Mouse (Mus musculus): Measurements from ENCODE around the gene Tdp1. TPM values are rescaled to one million over a fixed set of nuclear protein-coding genes. Genes with fewer than 3 reads are reported as not detected.

The Tdp1 gene
- total and polyA plus RNA-seq, 2 experiments = 3.7 to 4.6 TPM

- WGBS = 98% methylated on average over 1 of the region's 1 CpGs
- H3K79me2 ChIP-seq (ENCODE audit: control insufficient read depth, insufficient read depth, low read length) = no peaks in the 10 kb centered on the region
- no peaks in the 10 kb centered on the region for H3K27me3 ChIP-seq (ENCODE audit: control insufficient read depth, insufficient read depth, low read length)
- TF ChIP-seq POLR2A (IDR thresholded peaks at IDR 0.05; ENCODE audit: extremely low read depth, insufficient read depth, low read length) (no peak), CTCF (IDR thresholded peaks at IDR 0.05; ENCODE audit: low read depth, low read length) (no peak)
- H3K9ac ChIP-seq (ENCODE audit: low read depth, low read length) = no peak overlapping the region
- no peak overlapping the region for H3K4me3 ChIP-seq (ENCODE audit: insufficient read depth, low read depth, low read length)
- H3K4me1 ChIP-seq (ENCODE audit: control insufficient read depth, insufficient read depth, low read length) = no peaks in the 10 kb centered on the region
- DNase-seq (ENCODE audit: extremely low read depth, low read depth, low spot score) = no peak
- H3K36me3 ChIP-seq (ENCODE audit: control insufficient read depth, insufficient read depth, low read length) = no peaks in the 10 kb centered on the region
- H3K27ac ChIP-seq (replicated peaks; ENCODE audit: insufficient read depth, low read depth, low read length) = no peak overlapping the region
Observed at GRCm38 (mm10) chr12:99929160-99929559, 44.8 kb downstream of the Tdp1 start.

GRCm38 (mm10) chr12:99932245-99932644, 47.9 kb downstream of the Tdp1 start:
- H3K27ac ChIP-seq (replicated peaks; ENCODE audit: insufficient read depth, low read depth, low read length) = no peak overlapping the region
- WGBS = 93% methylated on average over 4 of the region's 4 CpGs

GRCm38 (mm10) chr12:99933630-99934029, 49.3 kb downstream of the Tdp1 start:
- no peaks in the 10 kb centered on the region for H3K27me3 ChIP-seq (ENCODE audit: control insufficient read depth, insufficient read depth, low read length)
- no peaks in the 10 kb centered on the region for H3K79me2 ChIP-seq (ENCODE audit: control insufficient read depth, insufficient read depth, low read length)
- no peaks in the 10 kb centered on the region for H3K36me3 ChIP-seq (ENCODE audit: control insufficient read depth, insufficient read depth, low read length)
- no peaks in the 10 kb centered on the region for H3K4me1 ChIP-seq (ENCODE audit: control insufficient read depth, insufficient read depth, low read length)
- no peak overlapping the region for H3K4me3 ChIP-seq (ENCODE audit: insufficient read depth, low read depth, low read length)
- WGBS = 96% methylated on average over 3 of the region's 3 CpGs
- no peak for DNase-seq (ENCODE audit: extremely low read depth, low read depth, low spot score)
- no peak overlapping the region for H3K27ac ChIP-seq (replicated peaks; ENCODE audit: insufficient read depth, low read depth, low read length)
- no peak overlapping the region for H3K9ac ChIP-seq (ENCODE audit: low read depth, low read length)
- no peak for TF ChIP-seq POLR2A (IDR thresholded peaks at IDR 0.05; ENCODE audit: extremely low read depth, insufficient read depth, low read length)
- TF ChIP-seq CTCF (IDR thresholded peaks at IDR 0.05; ENCODE audit: low read depth, low read length) = no peak

More at GRCm38 (mm10) chr12:99932245-99932644, 47.9 kb downstream of the Tdp1 start:
- H3K27me3 ChIP-seq (ENCODE audit: control insufficient read depth, insufficient read depth, low read length) = no peaks in the 10 kb centered on the region
- H3K9ac ChIP-seq (ENCODE audit: low read depth, low read length) = no peak overlapping the region
- H3K36me3 ChIP-seq (ENCODE audit: control insufficient read depth, insufficient read depth, low read length) = no peaks in the 10 kb centered on the region
- H3K79me2 ChIP-seq (ENCODE audit: control insufficient read depth, insufficient read depth, low read length) = no peaks in the 10 kb centered on the region
- H3K4me3 ChIP-seq (ENCODE audit: insufficient read depth, low read depth, low read length) = no peak overlapping the region
- TF ChIP-seq POLR2A (IDR thresholded peaks at IDR 0.05; ENCODE audit: extremely low read depth, insufficient read depth, low read length) (no peak), CTCF (IDR thresholded peaks at IDR 0.05; ENCODE audit: low read depth, low read length) (no peak)
- no peaks in the 10 kb centered on the region for H3K4me1 ChIP-seq (ENCODE audit: control insufficient read depth, insufficient read depth, low read length)
- no peak for DNase-seq (ENCODE audit: extremely low read depth, low read depth, low spot score)

GRCm38 (mm10) chr12:99935403-99935802, 51.1 kb downstream of the Tdp1 start:
- Histone ChIP-seq H3K36me3 (ENCODE audit: control insufficient read depth, insufficient read depth, low read length) (no peaks in the 10 kb centered on the region), H3K4me3 (ENCODE audit: insufficient read depth, low read depth, low read length) (no peak overlapping the region), H3K9ac (ENCODE audit: low read depth, low read length) (no peak overlapping the region), H3K27ac (replicated peaks; ENCODE audit: insufficient read depth, low read depth, low read length) (no peak overlapping the region), H3K79me2 (ENCODE audit: control insufficient read depth, insufficient read depth, low read length) (no peaks in the 10 kb centered on the region), H3K27me3 (ENCODE audit: control insufficient read depth, insufficient read depth, low read length) (no peaks in the 10 kb centered on the region), H3K4me1 (ENCODE audit: control insufficient read depth, insufficient read depth, low read length) (no peaks in the 10 kb centered on the region)
- 93% methylated on average over 8 of the region's 8 CpGs for WGBS
- DNase-seq (ENCODE audit: extremely low read depth, low read depth, low spot score) = no peak
- TF ChIP-seq CTCF (IDR thresholded peaks at IDR 0.05; ENCODE audit: low read depth, low read length) = no peak
- TF ChIP-seq POLR2A (IDR thresholded peaks at IDR 0.05; ENCODE audit: extremely low read depth, insufficient read depth, low read length) = no peak

- TF ChIP-seq POLR2A (IDR thresholded peaks at IDR 0.05; ENCODE audit: extremely low read depth, insufficient read depth, low read length) (no peak), CTCF (IDR thresholded peaks at IDR 0.05; ENCODE audit: low read depth, low read length) (no peak)
- Histone ChIP-seq H3K4me3 (ENCODE audit: insufficient read depth, low read depth, low read length) (no peak overlapping the region), H3K4me1 (ENCODE audit: control insufficient read depth, insufficient read depth, low read length) (no peaks in the 10 kb centered on the region), H3K9ac (ENCODE audit: low read depth, low read length) (no peak overlapping the region), H3K36me3 (ENCODE audit: control insufficient read depth, insufficient read depth, low read length) (no peaks in the 10 kb centered on the region), H3K27me3 (ENCODE audit: control insufficient read depth, insufficient read depth, low read length) (no peaks in the 10 kb centered on the region), H3K79me2 (ENCODE audit: control insufficient read depth, insufficient read depth, low read length) (no peaks in the 10 kb centered on the region), H3K27ac (replicated peaks; ENCODE audit: insufficient read depth, low read depth, low read length) (no peak overlapping the region)
- DNase-seq (ENCODE audit: extremely low read depth, low read depth, low spot score) = no peak
- 83% methylated on average over 4 of the region's 4 CpGs for WGBS
Observed at GRCm38 (mm10) chr12:99938476-99938875, 54.2 kb downstream of the Tdp1 start.

GRCm38 (mm10) chr12:99939179-99939578, 54.9 kb downstream of the Tdp1 start:
- H3K4me3 ChIP-seq (ENCODE audit: insufficient read depth, low read depth, low read length) = no peak overlapping the region
- H3K36me3 ChIP-seq (ENCODE audit: control insufficient read depth, insufficient read depth, low read length) = no peaks in the 10 kb centered on the region

More at GRCm38 (mm10) chr12:99939179-99939578, 54.9 kb downstream of the Tdp1 start:
- TF ChIP-seq POLR2A (IDR thresholded peaks at IDR 0.05; ENCODE audit: extremely low read depth, insufficient read depth, low read length) (no peak), CTCF (IDR thresholded peaks at IDR 0.05; ENCODE audit: low read depth, low read length) (no peak)
- 83% methylated on average over 6 of the region's 6 CpGs for WGBS
- Histone ChIP-seq H3K27me3 (ENCODE audit: control insufficient read depth, insufficient read depth, low read length) (no peaks in the 10 kb centered on the region), H3K4me1 (ENCODE audit: control insufficient read depth, insufficient read depth, low read length) (no peaks in the 10 kb centered on the region), H3K79me2 (ENCODE audit: control insufficient read depth, insufficient read depth, low read length) (no peaks in the 10 kb centered on the region), H3K27ac (replicated peaks; ENCODE audit: insufficient read depth, low read depth, low read length) (no peak overlapping the region), H3K9ac (ENCODE audit: low read depth, low read length) (no peak overlapping the region)
- DNase-seq (ENCODE audit: extremely low read depth, low read depth, low spot score) = no peak
